Mouse (Mus musculus) limb, embryonic 12.5 days (tissue): ENCODE data around the gene Slco1b2. TPM values are rescaled to one million over a fixed set of nuclear protein-coding genes. Genes with fewer than 3 reads are reported as not detected.

Experiments
- ATAC-seq: fragments of 200-750 bp; cut with Nextera tagmentation; 2 replicates; pipeline ENCODE4 v1.8.0; 2017; ENCODE audit warnings: low read depth, moderate TSS enrichment; ENCODE audit not compliant: insufficient number of reproducible peaks, insufficient read depth, low FRiP score, low TSS enrichment
- H3K27ac ChIP-seq: fragments of 300-500 bp; sonication (generic); 2 replicates; pipeline ENCODE4 v1.5.1; 2016; ENCODE audit warnings: mild to moderate bottlenecking, moderate library complexity
- H3K27me3 ChIP-seq: fragments of 300-500 bp; sonication (generic); 2 replicates; pipeline ENCODE4 v1.6.1; 2016; ENCODE audit warnings: mild to moderate bottlenecking, moderate library complexity
- H3K36me3 ChIP-seq: fragments of 300-500 bp; sonication (generic); 2 replicates; pipeline ENCODE4 v1.6.1; 2016; ENCODE audit warnings: mild to moderate bottlenecking, moderate library complexity
- H3K4me1 ChIP-seq: fragments of 300-500 bp; sonication (generic); replicated peaks from 2 replicates; pipeline ENCODE4 v1.6.1; 2016
- H3K4me2 ChIP-seq: fragments of 300-500 bp; sonication (generic); 2 replicates; pipeline ENCODE4 v1.6.1; 2016; ENCODE audit warnings: mild to moderate bottlenecking, moderate library complexity
- H3K4me3 ChIP-seq: fragments of 300-500 bp; sonication (generic); replicated peaks from 2 replicates; pipeline ENCODE4 v1.5.1; 2016; ENCODE audit warnings: mild to moderate bottlenecking
- H3K9ac ChIP-seq: fragments of 300-500 bp; sonication (generic); replicated peaks from 2 replicates; pipeline ENCODE4 v1.6.1; 2016; ENCODE audit warnings: mild to moderate bottlenecking, moderate library complexity
- H3K9me3 ChIP-seq: fragments of 300-500 bp; sonication (generic); 2 replicates; pipeline ENCODE4 v1.6.1; 2016; ENCODE audit warnings: mild to moderate bottlenecking, moderate library complexity
- WGBS: fragments of 180-500 bp; shearing (Covaris S2); methylation state at CpG from one replicate; pipeline ENCODE4 v1.1.7; 2016; 5-methylcytosine and 5-hydroxymethylcytosine counted together
- polyA plus RNA-seq: library from polyadenylated mRNA; unstranded; fragments of >200 nt; fragmentation: Nextera tagmentation; extraction: Ambion mirVana; gene quantifications from 2 replicates; pipeline ENCODE4 v1.2.1, GENCODE M21; 2016

Slco1b2 gene
- polyA plus RNA-seq, 1 experiment from 2014 or later = not detected

GRCm38 (mm10) chr6:141635250-141635649 lies 5.9 kb downstream of the Slco1b2 start:
- no peak overlapping the region for H3K27ac ChIP-seq
- no peak overlapping the region for H3K4me2 ChIP-seq
- H3K36me3 ChIP-seq = no peaks in the 10 kb centered on the region
- no peak overlapping the region for H3K4me3 ChIP-seq
- no peak for ATAC-seq
- no peaks in the 10 kb centered on the region for H3K9me3 ChIP-seq
- no peak overlapping the region for H3K9ac ChIP-seq
- WGBS = 66% methylated on average over 2 of the region's 2 CpGs
- H3K27me3 ChIP-seq = no peaks in the 10 kb centered on the region
- no peaks in the 10 kb centered on the region for H3K4me1 ChIP-seq

- Histone ChIP-seq H3K4me2 (no peak overlapping the region), H3K36me3 (no peaks in the 10 kb centered on the region), H3K27me3 (no peaks in the 10 kb centered on the region), H3K4me1 (no peaks in the 10 kb centered on the region; the same call in 1 of the 2 replicates), H3K4me3 (no peak overlapping the region), H3K9ac (no peak overlapping the region), H3K27ac (no peak overlapping the region), H3K9me3 (no peaks in the 10 kb centered on the region)
- no peak for ATAC-seq
- WGBS = 13% methylated on average over 1 of the region's 1 CpGs
Observed at GRCm38 (mm10) chr6:141640639-141641038, 11.3 kb downstream of the Slco1b2 start.

GRCm38 (mm10) chr6:141687008-141687407 lies 57.7 kb downstream of the Slco1b2 start:
- Histone ChIP-seq H3K4me1 (no peaks in the 10 kb centered on the region), H3K4me3 (no peak overlapping the region), H3K27ac (no peak overlapping the region), H3K4me2 (no peak overlapping the region), H3K27me3 (no peaks in the 10 kb centered on the region), H3K9me3 (no peaks in the 10 kb centered on the region), H3K9ac (no peak overlapping the region), H3K36me3 (no peaks in the 10 kb centered on the region)
- WGBS = 77% methylated on average over 4 of the region's 4 CpGs
- ATAC-seq = no peak

GRCm38 (mm10) chr6:141691246-141691645 lies 61.9 kb downstream of the Slco1b2 start:
- Histone ChIP-seq H3K27me3 (no peaks in the 10 kb centered on the region), H3K4me2 (no peak overlapping the region), H3K9ac (no peak overlapping the region), H3K9me3 (no peaks in the 10 kb centered on the region), H3K4me3 (no peak overlapping the region), H3K36me3 (no peaks in the 10 kb centered on the region), H3K4me1 (no peaks in the 10 kb centered on the region), H3K27ac (no peak overlapping the region)
- ATAC-seq = no peak

Other genes with a start within 250 kb of the Slco1b2 start
- 0.19 and 0.20 TPM in 2 replicates for gene Slco1c1, start 105.2 kb upstream of the Slco1b2 start, polyA plus RNA-seq
- not detected in 2 replicates for gene Gm5724, start 144.3 kb downstream of the Slco1b2 start, polyA plus RNA-seq
- gene Slco1a4, start 226.7 kb downstream of the Slco1b2 start, polyA plus RNA-seq = not detected in 2 replicates